Mouse (Mus musculus) right cerebral cortex, adult 18-20 months (tissue): ENCODE results near the gene Armh4.
"Not testable (repeated sequence)": the region's sequence is repeated elsewhere in the genome, so short reads cannot be mapped to it uniquely, and the experiment has no call there.

Experiments used
- DNase-seq: peaks from one replicate; pipeline ENCODE4 v3.0.0; 2022; ENCODE audit warnings: mixed read lengths

The Armh4 gene

GRCm38 (mm10) chr14:49782715-49783531, at the start of gene Armh4:
Gene Armh4, minus strand, starts transcription at chr14:49783383.
- peak; percentile 93 for DNase-seq

DNA sequence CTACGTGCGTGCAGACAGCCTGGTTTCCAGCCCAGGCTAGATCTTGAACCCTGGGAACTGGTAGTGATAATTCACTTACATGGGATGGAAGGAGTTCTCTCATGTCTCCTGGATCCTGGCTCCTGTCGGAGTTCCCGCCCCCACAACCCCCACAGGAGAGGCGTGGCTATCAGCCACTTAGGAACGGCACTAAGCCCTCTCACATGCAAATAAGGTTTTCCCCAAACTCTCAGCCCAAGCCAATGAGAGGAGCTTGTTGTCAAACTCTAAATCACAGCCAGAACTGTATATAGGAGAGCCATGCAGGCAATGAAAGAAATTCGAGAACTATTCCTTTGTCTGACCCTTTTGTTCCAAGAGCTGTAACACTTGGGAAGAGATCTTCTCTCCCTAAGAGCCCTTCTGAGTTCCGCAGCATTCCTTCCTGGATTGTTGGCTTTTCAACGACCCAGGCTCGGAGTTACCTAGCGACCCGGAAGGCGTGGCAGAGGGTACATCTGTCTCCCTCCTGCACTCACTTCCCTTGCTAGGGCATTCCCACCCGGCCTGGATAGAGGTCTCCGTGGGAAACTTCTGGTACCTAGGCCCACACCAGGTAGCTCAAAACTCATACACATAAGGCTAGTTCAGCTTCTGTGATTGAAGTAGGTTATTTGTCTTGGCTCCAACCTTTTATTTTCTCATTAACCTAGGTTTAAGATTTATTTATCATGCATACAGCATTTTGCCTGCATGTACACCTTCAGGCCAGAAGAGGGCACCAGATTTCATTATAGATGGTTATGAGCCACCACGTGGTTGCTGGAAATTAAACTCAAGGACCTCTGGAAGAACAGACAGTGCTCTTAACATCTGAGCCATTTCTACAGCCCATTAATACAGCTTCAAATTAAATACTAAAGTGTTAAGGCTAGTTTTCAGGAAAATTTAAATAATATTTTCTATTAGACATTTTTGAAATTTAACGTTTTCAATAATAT, 46.3 kb upstream of the Armh4 start:
- DNase-seq: no peak

DNA sequence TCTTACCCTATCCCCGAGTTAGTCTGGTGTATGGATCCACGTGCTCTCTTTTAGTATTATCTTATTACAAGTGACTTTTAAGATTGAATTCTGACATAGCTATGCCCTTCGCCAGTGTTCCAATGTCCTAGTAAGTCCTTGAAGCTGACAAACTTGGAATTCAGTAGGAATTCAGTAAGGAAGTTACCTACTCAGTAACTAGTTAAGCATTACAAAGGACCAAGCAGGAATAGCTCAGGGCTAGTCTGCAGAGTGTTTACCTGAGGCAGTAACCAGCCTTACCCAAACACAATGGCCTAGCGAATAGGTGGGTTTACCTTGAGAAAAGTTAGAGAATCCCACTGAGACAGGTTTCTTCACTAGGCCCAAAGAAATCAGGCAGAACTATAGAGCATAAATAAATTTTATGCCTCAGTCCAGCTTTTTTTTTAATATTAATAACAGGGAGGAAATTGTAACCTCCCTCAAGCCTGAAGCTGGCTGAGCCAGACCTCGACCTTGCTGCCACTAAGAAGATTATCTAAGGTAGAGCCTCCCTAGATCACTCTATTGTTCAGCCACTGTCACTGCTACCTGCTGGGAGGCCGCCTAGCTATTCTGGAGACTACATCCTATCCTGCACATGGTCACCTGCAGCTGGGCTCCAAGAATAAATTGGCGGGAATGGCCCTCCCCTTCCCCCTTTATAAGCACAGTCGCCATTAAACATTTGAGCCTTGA, 36.7 kb upstream of the Armh4 start:
- DNase-seq: not testable (repeated sequence)

GRCm38 (mm10) chr14:49818713-49819208, 35.6 kb upstream of the Armh4 start:
- DNase-seq: not testable (repeated sequence)

DNA sequence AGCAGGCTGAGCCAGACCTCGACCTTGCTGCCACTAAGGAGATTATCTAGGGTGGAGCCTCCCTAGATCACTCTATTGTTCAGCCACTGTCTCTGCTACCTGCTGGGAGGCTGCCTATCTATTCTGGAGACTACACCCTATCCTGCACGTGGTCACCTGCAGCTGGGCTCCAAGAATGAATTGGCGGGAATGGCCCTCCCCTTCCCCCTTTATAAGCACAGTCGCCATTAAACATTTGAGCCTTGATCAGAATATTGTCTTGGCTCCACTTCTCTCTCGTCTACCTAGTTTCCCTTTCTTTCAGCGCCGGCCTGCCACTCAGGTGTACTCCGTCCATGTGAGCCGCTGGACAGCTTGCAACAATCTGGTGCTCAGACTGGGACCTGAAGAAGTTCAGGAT, 29.8 kb upstream of the Armh4 start:
- not testable (repeated sequence) for DNase-seq

DNA sequence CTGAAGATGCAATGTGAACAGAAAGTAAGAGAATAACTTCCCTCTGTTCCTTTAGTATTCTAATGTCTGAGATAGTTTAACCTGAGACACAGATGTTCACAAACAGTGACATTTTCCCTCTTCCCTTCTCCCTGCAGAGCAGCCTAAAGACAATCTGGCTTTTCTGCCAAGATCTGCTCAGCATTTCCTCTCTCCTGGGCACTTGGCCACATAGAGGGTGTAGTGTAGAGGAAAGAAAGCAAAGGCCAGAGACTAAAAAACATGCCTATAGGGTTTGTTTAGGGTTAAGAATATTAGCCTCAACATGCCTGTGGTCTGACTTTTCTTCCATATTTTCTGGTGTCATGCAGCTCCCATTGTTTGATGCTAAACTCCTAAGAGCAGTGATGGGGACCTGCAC, 21.9 kb upstream of the Armh4 start:
- not testable (repeated sequence) for DNase-seq

GRCm38 (mm10) chr14:49801444-49801843, 18.3 kb upstream of the Armh4 start:
- no peak for DNase-seq

GRCm38 (mm10) chr14:49793948-49794347, 10.8 kb upstream of the Armh4 start:
- no peak for DNase-seq

DNA sequence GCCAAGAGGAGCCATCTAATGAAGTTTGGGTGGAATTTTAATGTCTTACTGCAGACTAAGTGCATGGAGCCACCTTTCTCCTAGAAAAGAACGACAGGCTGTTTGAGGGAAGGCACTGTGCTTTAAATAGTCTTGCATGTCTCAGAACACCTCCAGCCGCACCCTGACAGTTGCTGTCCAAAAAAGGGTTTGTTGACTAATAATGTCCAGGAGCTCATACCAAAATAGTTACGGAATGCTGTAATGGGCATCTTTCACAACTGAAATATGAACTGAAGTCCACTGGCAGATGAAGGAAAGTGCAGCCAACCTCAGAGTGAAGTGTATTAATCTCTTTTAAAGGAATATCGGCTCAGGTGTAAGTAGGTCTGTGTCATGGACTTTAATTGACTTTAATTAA, 7.4 kb upstream of the Armh4 start:
- DNase-seq: no peak

DNA sequence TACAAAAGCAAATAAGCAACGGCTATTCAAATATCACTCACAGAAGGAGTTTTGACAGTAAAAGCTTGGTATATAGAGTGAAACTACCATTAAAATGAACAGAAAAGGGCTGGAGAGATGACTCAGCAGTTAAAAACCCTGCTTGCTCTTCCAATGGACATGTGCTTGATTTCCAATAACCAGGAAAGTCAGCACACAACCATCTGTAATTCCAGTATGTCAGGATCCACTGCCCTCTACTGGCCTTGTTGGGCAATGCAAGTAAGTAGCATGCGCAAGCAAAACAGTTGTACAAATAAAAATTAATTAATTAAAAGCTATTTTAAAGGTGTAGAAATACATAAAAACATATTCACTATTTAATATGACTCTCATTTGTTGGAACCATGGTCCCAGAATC, 2.6 kb upstream of the Armh4 start:
- peak; percentile 38 for DNase-seq

DNA sequence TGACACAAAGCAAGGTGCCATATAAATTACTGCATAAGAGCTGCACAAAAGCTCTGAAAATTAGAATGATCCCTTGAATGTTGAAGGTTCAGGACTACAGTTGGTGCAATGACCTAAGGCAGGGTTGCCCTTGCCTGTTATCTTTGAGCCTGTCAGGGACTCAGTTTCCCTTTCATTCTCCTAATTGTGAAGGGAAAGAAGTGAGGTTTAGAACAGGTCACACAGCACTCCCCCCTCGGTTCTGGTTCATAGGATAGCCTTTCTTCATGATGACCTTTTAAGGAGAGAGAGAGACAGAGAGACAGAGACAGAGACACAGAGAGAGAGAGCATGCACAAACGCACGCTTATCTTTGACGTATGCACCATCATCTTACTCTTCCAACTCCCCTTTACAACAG, 683 bp upstream of the Armh4 start:
- no peak for DNase-seq

- DNase-seq: no peak
These were observed 2.8 kb downstream of the Armh4 start for GRCm38 (mm10) chr14:49780416-49780815.

DNA sequence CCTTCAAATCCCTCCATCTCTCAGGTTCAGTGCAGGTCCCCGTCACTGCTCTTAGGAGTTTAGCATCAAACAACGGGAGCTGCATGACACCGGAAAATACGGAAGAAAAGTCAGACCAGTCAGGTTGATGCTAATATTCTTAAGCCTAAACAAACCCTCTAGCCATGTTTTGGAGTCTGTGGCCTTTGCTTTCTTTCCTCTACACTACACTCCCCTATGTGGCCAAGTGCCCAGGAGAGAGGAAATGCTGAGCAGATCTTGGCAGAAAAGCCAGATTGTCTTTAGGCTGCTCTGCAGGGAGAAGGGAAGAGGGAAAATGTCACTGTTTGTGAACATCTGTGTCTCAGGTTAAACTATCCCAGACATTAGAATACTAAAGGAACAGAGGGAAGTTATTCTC, 5.6 kb downstream of the Armh4 start:
- not testable (repeated sequence) for DNase-seq

DNA sequence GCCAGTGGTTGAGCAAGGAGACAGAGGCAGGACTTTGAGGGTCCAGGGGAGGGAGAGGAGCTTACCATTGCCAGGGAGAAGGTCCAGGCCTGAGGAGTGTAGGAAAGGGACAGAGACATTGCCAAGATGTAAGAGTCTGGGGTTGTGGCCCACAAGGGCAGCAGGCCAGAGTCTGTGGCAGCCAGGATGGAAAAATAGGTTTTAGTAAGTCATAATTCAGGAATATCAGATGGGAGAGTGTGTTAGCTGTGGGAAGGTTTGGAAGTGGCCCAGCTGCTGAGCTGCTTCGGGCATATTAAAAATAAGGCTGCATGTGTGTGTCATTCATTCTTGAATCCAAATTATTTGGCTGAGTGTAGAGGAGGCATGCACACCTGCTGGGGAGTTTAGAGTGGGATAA, 11.4 kb downstream of the Armh4 start:
- no peak for DNase-seq

- no peak for DNase-seq
These were observed 16.6 kb downstream of the Armh4 start for GRCm38 (mm10) chr14:49766601-49767000.

DNA sequence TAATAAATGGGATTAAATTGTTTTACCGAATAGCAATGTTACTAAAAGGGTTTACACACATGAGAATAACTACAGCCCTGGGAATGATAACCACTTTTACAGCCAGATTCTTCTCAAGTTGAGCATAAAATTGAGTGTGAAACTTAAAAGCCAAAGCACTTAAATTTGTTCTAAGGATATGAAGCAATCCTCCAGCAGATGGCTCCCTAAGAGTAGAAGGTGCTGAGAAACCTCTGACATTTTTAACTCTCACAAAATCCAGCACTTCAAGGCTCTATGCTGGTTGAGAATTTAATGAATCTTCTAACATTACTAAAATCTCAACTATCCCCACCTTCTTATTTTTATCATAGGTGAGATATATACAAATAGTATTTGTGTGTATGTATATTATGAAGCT, 27.3 kb downstream of the Armh4 start:
- no peak for DNase-seq

DNA sequence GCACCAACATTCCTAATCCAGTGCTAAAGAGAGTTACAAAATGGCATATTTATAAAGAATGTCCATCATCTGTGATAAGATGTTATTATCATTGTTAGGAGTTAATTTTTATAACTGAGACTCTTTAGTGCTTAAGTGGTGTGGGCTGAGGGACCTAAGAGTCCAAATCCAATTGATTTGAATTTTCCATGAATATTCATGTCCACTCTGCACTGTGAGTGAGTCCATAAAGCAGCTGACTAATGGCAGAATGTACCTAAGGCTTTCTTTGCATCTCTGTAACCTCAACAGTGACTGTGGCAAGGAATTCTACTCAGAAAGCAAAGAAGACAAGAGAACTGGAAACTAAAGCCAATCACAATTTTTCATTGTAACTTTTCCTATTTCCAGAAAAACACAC, 30.6 kb downstream of the Armh4 start:
- DNase-seq: no peak

GRCm38 (mm10) chr14:49745874-49746273, 37.3 kb downstream of the Armh4 start:
- DNase-seq: no peak

GRCm38 (mm10) chr14:49743946-49744526, 39.1 kb downstream of the Armh4 start:
- DNase-seq: no peak

GRCm38 (mm10) chr14:49739328-49739727, 43.9 kb downstream of the Armh4 start:
- no peak for DNase-seq

DNA sequence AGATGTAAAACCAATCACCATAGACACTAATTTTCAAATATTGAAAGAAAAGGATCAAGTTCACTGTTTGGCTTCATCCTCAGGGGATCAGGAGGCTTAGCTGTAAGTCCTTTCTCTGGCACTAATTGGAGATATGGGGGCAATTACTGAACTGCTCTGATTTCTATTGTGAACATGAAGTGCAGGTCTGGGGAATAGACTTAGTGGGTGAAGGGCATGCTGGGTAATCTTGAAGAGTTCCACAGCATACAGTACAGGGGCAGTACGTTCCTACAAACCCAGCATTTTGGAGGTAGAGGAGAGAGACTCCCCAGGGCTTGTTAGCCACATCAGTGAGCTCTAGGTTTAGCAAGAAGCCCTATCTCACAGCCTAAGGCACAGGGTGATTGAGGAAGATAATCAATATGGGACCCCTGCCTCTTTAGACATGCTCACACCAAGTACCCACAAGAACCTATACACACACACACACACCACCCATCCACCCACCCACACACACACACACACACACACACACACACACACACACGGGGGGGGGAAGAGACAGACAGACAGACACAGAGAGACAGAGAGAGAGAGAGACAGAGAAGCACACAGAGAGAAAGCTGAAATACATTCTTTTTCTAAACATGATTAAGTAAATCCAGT, 44.6 kb downstream of the Armh4 start:
- DNase-seq: no peak

DNA sequence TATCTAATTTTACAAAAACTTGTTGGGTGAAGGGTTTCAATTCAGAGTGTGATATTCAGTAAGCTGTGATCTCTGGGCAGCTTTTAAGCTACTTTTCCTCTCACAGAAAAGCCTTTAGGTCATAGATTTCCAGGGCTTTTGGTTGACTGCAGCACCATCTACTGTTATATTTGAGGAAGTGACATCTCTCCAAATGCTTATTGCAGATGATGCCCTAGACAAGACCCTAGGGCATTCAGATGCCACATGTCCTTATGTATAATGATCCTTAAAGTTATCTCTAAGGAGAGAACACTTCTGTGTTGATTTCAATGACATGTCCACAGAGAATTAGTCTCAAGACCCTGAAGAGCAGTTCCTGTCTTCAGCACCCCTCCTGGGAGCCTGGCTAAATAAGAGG, 49.2 kb downstream of the Armh4 start:
- DNase-seq: no peak
